Mouse (Mus musculus) intestine, embryonic 14.5 days (tissue): Measurements from ENCODE around the gene Fgfr2. TPM values are rescaled to one million over a fixed set of nuclear protein-coding genes. Genes with fewer than 3 reads are reported as not detected.

ENCODE experiments used
- ATAC-seq: fragments of 200-750 bp; cut with Nextera tagmentation; replicated peaks from 2 replicates; pipeline ENCODE4 v1.8.0; 2017; ENCODE audit warnings: low read depth, moderate number of reproducible peaks, moderate TSS enrichment, moderate library complexity; ENCODE audit not compliant: low FRiP score, low TSS enrichment
- DNase-seq: peaks from one replicate; pipeline ENCODE4 v3.0.0-alpha.2; 2018; ENCODE audit warnings: low spot score
- H3K27ac ChIP-seq: fragments of 300-500 bp; sonication (generic); 2 replicates; pipeline ENCODE4 v1.5.1; 2014; ENCODE audit warnings: low read depth, mild to moderate bottlenecking, control low read depth
- H3K27me3 ChIP-seq: fragments of 300-500 bp; sonication (generic); replicated peaks from 2 replicates; pipeline ENCODE4 v1.6.1; 2014; ENCODE audit warnings: low read length, control low read depth; ENCODE audit not compliant: control insufficient read depth, insufficient read depth
- H3K36me3 ChIP-seq: fragments of 300-500 bp; sonication (generic); 2 replicates; pipeline ENCODE4 v1.6.1; 2014; ENCODE audit warnings: low read length, control low read depth; ENCODE audit not compliant: control insufficient read depth, insufficient read depth
- H3K4me1 ChIP-seq: fragments of 300-500 bp; sonication (generic); replicated peaks from 2 replicates; pipeline ENCODE4 v1.6.1; 2014; ENCODE audit warnings: low read length, control low read depth, mixed read lengths; ENCODE audit not compliant: control insufficient read depth, insufficient read depth
- H3K4me2 ChIP-seq: fragments of 300-500 bp; sonication (generic); 2 replicates; pipeline ENCODE4 v1.6.1; 2014; ENCODE audit warnings: low read length
- H3K4me3 ChIP-seq: fragments of 300-500 bp; sonication (generic); 2 replicates; pipeline ENCODE4 v1.5.1; 2014; ENCODE audit warnings: low read depth, low read length, control low read depth, mixed read lengths
- H3K9ac ChIP-seq: fragments of 300-500 bp; sonication (generic); 2 replicates; pipeline ENCODE4 v1.6.1; 2014; ENCODE audit warnings: mild to moderate bottlenecking, low read length
- H3K9me3 ChIP-seq: fragments of 300-500 bp; sonication (generic); 2 replicates; pipeline ENCODE4 v1.6.1; 2016; ENCODE audit warnings: low read length, control low read depth; ENCODE audit not compliant: control insufficient read depth
- WGBS: fragments of 180-500 bp; shearing (Covaris S2); extraction: QIAGEN DNeasy Blood & Tissue Kit; methylation state at CpG from one replicate; pipeline ENCODE4 v1.1.7; 2014; 5-methylcytosine and 5-hydroxymethylcytosine counted together
- polyA plus RNA-seq: library from polyadenylated mRNA; unstranded; fragments of >200 nt; fragmentation: Nextera tagmentation; extraction: Ambion mirVana; gene quantifications from 2 replicates; pipeline ENCODE4 v1.2.1, GENCODE M21; 2014

Gene Fgfr2
- polyA plus RNA-seq, 1 experiment from 2014 or later, result 105 TPM

DNA sequence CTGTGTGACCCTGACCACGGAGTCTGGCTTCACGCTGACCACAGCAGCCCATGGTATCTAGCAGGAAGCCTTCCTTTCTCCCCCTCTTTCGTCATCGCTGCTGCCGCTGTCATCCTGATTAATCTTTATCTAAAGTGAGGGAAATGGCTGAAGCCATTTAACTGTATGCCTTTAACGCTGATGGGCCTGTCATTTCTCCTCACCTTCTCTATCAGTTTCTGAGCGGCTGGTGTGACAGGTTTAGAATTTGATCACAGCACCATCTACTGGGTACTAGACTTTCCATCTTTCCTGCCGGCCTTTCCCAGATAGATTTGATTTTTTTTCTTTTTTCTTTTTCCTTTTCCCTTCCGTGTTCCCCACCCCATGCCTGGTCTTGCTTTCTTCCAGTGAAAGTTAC, 1376.4 kb downstream of the Fgfr2 start:
- H3K4me3 ChIP-seq, result no peak overlapping the region
- ATAC-seq (0 out of 2 replicates have a peak, but pooled peaks have one; percentile 23), DNase-seq (no peak)
- H3K9ac ChIP-seq, result no peak overlapping the region
- H3K9me3 ChIP-seq, result no peaks in the 10 kb centered on the region
- no peaks in the 10 kb centered on the region for H3K27me3 ChIP-seq
- H3K4me1 ChIP-seq, result 0 out of 2 replicates have a peak, but pooled peaks cover 3% of the 10 kb centered on the region
- H3K4me2 ChIP-seq, result 0 out of 2 replicates have a peak overlapping the region, but pooled peaks have one; percentile 18
- H3K36me3 ChIP-seq, result no peaks in the 10 kb centered on the region
- 20% methylated on average over 9 of the region's 9 CpGs for WGBS
- no peak overlapping the region for H3K27ac ChIP-seq

DNA sequence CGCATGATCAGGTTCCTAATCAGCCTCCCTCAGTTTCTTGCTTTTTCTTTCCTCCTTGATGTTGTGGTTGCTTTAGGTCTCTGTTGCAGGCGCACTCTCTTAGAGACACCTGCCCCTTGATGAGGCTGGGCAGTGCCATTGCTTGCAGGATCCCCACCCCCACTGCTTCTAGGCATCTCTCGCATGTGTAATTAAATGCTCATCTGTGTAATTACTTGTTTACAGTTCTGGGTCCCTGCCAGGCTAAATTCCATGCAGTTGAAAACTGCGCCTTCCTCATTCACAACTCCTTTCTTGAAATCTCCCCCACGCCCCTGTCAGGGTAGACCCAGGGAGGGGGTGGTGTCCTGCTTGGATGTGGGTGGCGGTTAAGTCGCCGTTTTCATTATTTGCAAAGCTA, 1380.0 kb downstream of the Fgfr2 start:
- Histone ChIP-seq H3K27ac (no peak overlapping the region), H3K4me3 (no peak overlapping the region), H3K4me1 (0 out of 2 replicates have a peak, but pooled peaks cover 3% of the 10 kb centered on the region), H3K9me3 (no peaks in the 10 kb centered on the region), H3K9ac (no peak overlapping the region), H3K36me3 (no peaks in the 10 kb centered on the region), H3K27me3 (no peaks in the 10 kb centered on the region), H3K4me2 (no peak overlapping the region)
- DNase-seq, result no peak
- 52% methylated on average over 8 of the region's 8 CpGs for WGBS
- no peak for ATAC-seq

DNA sequence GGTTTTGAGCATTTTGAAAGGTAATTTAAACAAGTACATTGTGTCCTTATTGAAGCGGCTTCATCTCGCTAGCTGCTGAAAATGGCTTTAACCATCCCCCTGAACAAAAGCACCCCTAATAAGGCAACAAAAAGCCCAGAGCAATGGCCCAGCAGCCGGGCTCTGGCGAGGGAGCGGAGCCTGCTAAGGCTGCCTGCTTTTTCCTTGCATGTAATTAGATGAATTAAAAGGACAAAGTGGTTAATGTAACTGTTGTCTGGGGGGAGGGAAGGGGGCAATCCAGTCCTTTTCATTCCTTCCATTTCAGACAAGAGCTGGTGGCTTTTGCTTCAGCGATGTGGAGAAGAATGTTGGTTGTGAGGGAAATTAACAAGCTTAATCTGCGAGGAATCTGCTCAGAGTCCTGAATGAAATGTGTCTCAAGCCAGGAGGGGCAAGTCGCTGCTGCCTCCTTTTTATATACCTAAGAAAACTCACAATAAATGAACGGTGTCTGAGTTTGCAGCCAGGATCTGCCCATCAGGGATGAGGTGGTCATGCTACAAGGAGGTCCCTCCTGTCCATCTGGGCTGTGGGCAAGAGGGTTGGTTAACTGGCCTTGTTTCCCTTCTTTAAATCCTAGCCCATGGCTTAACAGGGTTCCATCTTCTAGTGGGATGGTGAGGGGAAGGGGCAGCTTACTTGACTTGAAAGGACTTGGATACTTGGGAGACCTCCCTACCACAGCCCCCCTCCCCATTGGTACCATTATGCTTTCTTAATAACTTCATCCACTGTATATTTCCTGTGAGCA, 1400.2 kb downstream of the Fgfr2 start:
- DNase-seq (no peak), ATAC-seq (no peak)
- Histone ChIP-seq H3K9me3 (no peaks in the 10 kb centered on the region), H3K27me3 (no peaks in the 10 kb centered on the region), H3K4me1 (no peaks in the 10 kb centered on the region), H3K27ac (no peak overlapping the region), H3K4me2 (no peak overlapping the region), H3K36me3 (no peaks in the 10 kb centered on the region), H3K4me3 (no peak overlapping the region), H3K9ac (no peak overlapping the region)
- 44% methylated on average over 9 of the region's 9 CpGs for WGBS

DNA sequence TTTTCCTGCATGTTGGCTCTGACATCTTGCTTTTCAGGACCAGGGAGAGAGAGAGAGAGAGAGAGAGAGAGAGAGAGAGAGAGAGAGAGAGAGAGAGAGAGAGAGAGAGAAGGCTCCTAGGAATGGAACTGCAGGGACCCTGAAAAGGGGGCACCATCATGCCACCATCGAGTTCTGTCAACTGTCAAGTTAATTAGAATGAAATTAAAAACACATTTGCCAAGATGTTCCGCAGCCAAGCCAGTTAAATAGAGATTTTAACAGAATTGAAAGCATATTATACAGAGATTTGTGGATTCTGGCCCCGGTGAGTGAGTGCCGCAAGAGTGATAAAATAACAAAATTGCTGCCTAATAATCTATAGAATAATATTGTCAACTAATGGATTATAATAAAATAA, 1400.8 kb downstream of the Fgfr2 start:
- Histone ChIP-seq H3K4me1 (no peaks in the 10 kb centered on the region), H3K4me3 (no peak overlapping the region), H3K36me3 (no peaks in the 10 kb centered on the region), H3K9ac (no peak overlapping the region), H3K27ac (no peak overlapping the region), H3K9me3 (no peaks in the 10 kb centered on the region), H3K4me2 (no peak overlapping the region), H3K27me3 (no peaks in the 10 kb centered on the region)
- ATAC-seq, result no peak
- 68% methylated on average over 4 of the region's 4 CpGs for WGBS
- no peak for DNase-seq

DNA sequence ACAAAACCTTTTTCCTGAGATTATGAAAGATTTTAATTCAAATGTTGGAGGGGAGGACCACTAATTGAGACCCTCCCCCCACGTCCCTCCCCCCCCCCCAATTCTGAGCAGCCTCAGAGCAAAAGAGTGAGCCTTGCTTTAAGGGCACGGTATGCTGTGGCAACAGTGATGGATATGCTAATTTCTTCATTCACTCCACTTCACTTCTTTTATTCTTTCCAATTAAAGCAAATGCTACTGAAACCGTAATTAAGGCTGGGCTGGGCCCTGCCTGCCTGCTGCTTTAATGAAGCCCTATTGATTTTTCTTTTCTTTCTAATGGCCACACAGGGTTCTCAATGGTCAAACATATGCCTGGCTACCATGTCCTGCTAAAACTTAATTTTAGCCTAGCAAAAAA, 1404.9 kb downstream of the Fgfr2 start:
- no peaks in the 10 kb centered on the region for H3K27me3 ChIP-seq
- no peaks in the 10 kb centered on the region for H3K36me3 ChIP-seq
- no peaks in the 10 kb centered on the region for H3K9me3 ChIP-seq
- 43% methylated on average over 3 of the region's 3 CpGs for WGBS
- H3K9ac ChIP-seq, result no peak overlapping the region
- no peak overlapping the region for H3K4me2 ChIP-seq
- ATAC-seq, result no peak
- H3K4me1 ChIP-seq, result no peaks in the 10 kb centered on the region
- H3K27ac ChIP-seq, result no peak overlapping the region
- no peak for DNase-seq
- H3K4me3 ChIP-seq, result no peak overlapping the region

DNA sequence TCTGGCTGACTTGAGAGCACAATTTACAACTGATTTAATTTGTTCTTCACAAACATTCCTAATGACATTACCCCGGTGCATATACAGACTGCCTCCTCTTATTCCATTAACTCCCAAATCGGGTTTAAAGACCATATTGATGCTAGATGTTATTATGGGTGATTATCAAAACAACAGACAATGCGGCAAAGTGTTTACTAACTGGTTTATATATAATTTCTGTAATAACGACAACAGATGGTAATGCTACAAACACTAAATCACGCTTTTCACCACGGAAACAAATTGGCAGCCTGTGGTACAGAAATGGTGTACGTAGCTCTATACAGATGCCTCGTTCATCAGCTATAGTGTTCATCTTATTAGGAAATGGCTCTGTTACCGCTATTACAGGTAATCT, 1410.1 kb downstream of the Fgfr2 start:
- no peak overlapping the region for H3K9ac ChIP-seq
- no peaks in the 10 kb centered on the region for H3K27me3 ChIP-seq
- WGBS, result 83% methylated on average over 9 of the region's 9 CpGs
- no peaks in the 10 kb centered on the region for H3K4me1 ChIP-seq
- no peak overlapping the region for H3K27ac ChIP-seq
- ATAC-seq (no peak), DNase-seq (no peak)
- H3K9me3 ChIP-seq, result no peaks in the 10 kb centered on the region
- H3K4me3 ChIP-seq, result no peak overlapping the region
- no peak overlapping the region for H3K4me2 ChIP-seq
- H3K36me3 ChIP-seq, result no peaks in the 10 kb centered on the region

DNA sequence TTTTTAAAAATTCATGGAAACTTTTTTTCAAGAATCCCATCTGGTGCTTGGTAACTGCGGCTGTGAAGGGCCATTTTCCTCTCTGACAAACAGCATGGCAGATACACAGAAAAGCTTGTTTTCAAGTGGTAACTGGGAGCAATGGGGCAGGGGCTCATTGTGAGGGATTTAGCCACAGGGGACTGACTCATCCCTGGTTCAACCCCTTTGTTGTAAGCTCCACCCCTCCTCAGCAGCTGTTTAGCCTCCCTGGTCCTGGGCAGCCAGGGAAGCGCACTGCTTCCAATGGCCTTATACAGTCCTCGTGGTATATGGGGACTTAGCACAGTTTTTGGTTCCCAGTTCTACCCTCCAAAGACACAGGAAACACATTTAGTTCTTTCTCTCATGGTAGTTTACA, 1426.3 kb downstream of the Fgfr2 start:
- Histone ChIP-seq H3K4me3 (no peak overlapping the region), H3K36me3 (no peaks in the 10 kb centered on the region), H3K4me2 (no peak overlapping the region), H3K9ac (no peak overlapping the region), H3K4me1 (no peaks in the 10 kb centered on the region), H3K27me3 (no peaks in the 10 kb centered on the region), H3K27ac (no peak overlapping the region), H3K9me3 (no peaks in the 10 kb centered on the region)
- ATAC-seq (no peak), DNase-seq (no peak)
- 31% methylated on average over 3 of the region's 3 CpGs for WGBS

DNA sequence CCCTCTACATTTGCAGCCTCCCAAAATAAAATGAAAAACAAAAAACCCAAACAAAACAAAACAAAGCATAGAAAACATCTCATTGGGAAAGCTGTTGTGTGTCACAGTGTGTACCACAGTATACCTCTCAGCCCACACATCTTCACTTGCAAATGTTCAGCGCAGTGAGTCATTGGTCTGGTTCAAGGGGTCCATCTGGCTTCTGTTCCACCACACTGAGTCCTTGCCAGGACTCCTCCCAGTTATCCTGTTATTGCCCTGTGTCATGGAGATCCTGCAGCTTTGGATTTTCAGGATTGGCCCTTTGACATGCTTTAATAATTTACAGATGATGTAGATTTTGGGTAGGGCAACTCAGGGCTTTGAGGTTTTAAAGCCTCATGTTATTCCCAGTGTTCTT, 1435.8 kb downstream of the Fgfr2 start:
- Histone ChIP-seq H3K4me1 (no peaks in the 10 kb centered on the region), H3K4me3 (no peak overlapping the region), H3K27me3 (no peaks in the 10 kb centered on the region), H3K9me3 (no peaks in the 10 kb centered on the region), H3K27ac (no peak overlapping the region), H3K36me3 (no peaks in the 10 kb centered on the region), H3K4me2 (no peak overlapping the region), H3K9ac (no peak overlapping the region)
- WGBS, result 100% methylated on average over 1 of the region's 1 CpGs
- no peak for DNase-seq
- no peak for ATAC-seq

DNA sequence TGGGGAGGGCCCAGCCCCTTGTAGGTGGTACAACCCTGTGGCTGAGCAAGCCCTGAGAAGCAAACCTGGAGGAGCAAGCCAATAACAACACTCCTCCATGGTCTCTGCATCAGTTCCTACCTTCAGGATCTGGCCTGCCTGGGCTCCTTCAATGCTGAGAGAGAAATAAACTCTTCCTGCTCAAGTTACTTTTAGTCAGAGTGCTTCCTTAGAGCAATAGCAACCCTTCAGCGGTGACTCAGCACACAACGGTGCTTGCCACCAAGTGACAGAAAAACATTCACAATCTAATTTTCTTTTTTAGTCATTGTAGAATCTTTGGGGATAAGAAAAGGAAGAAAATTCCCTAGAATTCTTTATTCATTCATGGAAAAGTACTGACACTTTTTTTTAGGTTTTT, 1446.0 kb downstream of the Fgfr2 start:
- no peak for DNase-seq
- ATAC-seq, result no peak
- WGBS, result 95% methylated on average over 2 of the region's 2 CpGs

More for the DNA sequence above, 1446.0 kb downstream of the Fgfr2 start:
- Histone ChIP-seq H3K27me3 (no peaks in the 10 kb centered on the region), H3K4me3 (no peak overlapping the region), H3K9ac (no peak overlapping the region), H3K4me1 (no peaks in the 10 kb centered on the region), H3K9me3 (no peaks in the 10 kb centered on the region), H3K27ac (no peak overlapping the region), H3K36me3 (no peaks in the 10 kb centered on the region), H3K4me2 (no peak overlapping the region)
